ENCODE assay signal across 8 mouse cellular contexts in genomic region chr1:60745664-60746063, GRCm38 (mm10). TPM values are rescaled to one million over a fixed set of nuclear protein-coding genes. Genes with fewer than 3 reads are reported as not detected.
DNase-seq lines count a peak whose midpoint lies in the region; ATAC-seq and TF ChIP-seq lines count a peak whose summit lies in the region.

No protein-coding gene starts in this region.

- WGBS in forebrain, embryonic 14.5 days = 81% methylated on average over 7 of the region's 7 CpGs
- 64% methylated on average over 7 of the region's 7 CpGs for WGBS in forebrain, postnatal 0 days

- no peak overlapping the region for H3K27ac ChIP-seq in forebrain, embryonic 14.5 days (ENCODE audit: low read depth, low read length)
- no peak overlapping the region for H3K27ac ChIP-seq in forebrain, postnatal 0 days (ENCODE audit: low read depth, low read length)

- no peak overlapping the region for H3K9ac ChIP-seq in forebrain, embryonic 14.5 days (ENCODE audit: low read length)
- H3K9ac ChIP-seq in forebrain, postnatal 0 days = no peak overlapping the region

- no peak overlapping the region for H3K4me3 ChIP-seq in forebrain, embryonic 14.5 days (ENCODE audit: low read depth, low read length)
- H3K4me3 ChIP-seq in forebrain, postnatal 0 days (ENCODE audit: low read depth, low read length) = no peak overlapping the region

- no peak for ATAC-seq in forebrain, embryonic 14.5 days
- ATAC-seq in forebrain, postnatal 0 days = no peak

- H3K4me2 ChIP-seq in forebrain, embryonic 14.5 days (ENCODE audit: low read length) = no peak overlapping the region
- H3K4me2 ChIP-seq in forebrain, postnatal 0 days (ENCODE audit: low read depth) = no peak overlapping the region

- no peaks in the 10 kb centered on the region for H3K4me1 ChIP-seq in forebrain, embryonic 14.5 days (ENCODE audit: control insufficient read depth, insufficient read depth, low read length)
- H3K4me1 ChIP-seq in forebrain, postnatal 0 days (ENCODE audit: insufficient read depth) = no peaks in the 10 kb centered on the region

- peak; percentile 7 for DNase-seq in forebrain, embryonic 14.5 days (ENCODE audit: low spot score)
- no peak for DNase-seq in forebrain, postnatal 0 days
- peak; percentile 36 for DNase-seq in thymus, postnatal 0 days (ENCODE audit: low spot score)
- DNase-seq in thymus, postnatal 10 days (ENCODE audit: low spot score in 2 of 2) = no peak
- peak; percentile 35 to 60 for DNase-seq in kidney, postnatal 36 days
- no peak for DNase-seq in c-Kit-positive CD71-positive TER-119-positive erythroid progenitor cells, embryonic 14.5 days (ENCODE audit: low spot score)
- DNase-seq in natural killer cell, adult 2 months (ENCODE audit: low spot score in 2 of 2) = no peak
- no peak for DNase-seq in retina, postnatal 1 day

- no peaks in the 10 kb centered on the region for H3K9me3 ChIP-seq in forebrain, embryonic 14.5 days (replicated peaks; ENCODE audit: control insufficient read depth, low read length)
- no peaks in the 10 kb centered on the region for H3K9me3 ChIP-seq in forebrain, postnatal 0 days (ENCODE audit: low read length)

- no peak for TF ChIP-seq CTCF in forebrain, postnatal 0 days (IDR thresholded peaks at IDR 0.05; ENCODE audit: low read depth)

- no peaks in the 10 kb centered on the region for H3K36me3 ChIP-seq in forebrain, embryonic 14.5 days (ENCODE audit: control insufficient read depth, insufficient read depth, low read length)
- H3K36me3 ChIP-seq in forebrain, postnatal 0 days (ENCODE audit: insufficient read depth) = no peaks in the 10 kb centered on the region

- no peaks in the 10 kb centered on the region for H3K27me3 ChIP-seq in forebrain, embryonic 14.5 days (replicated peaks; ENCODE audit: control insufficient read depth, insufficient read depth, low read length)
- H3K27me3 ChIP-seq in forebrain, postnatal 0 days (ENCODE audit: insufficient read depth, low read length) = no peaks in the 10 kb centered on the region

RNA-seq across cellular contexts. Expression of gene Cd28, which starts 29.1 kb away (rescaled TPM):
- polyA plus RNA-seq in forebrain, embryonic 14.5 days (2014; fragmentation: Nextera tagmentation; extraction: Ambion mirVana) = 0.20 and 0.32 TPM in 2 replicates
- 0.05 TPM in 1 of 2 replicates, not detected in the other for total RNA-seq in forebrain, postnatal 0 days (2014; rRNA removed)
- polyA plus RNA-seq in forebrain, postnatal 0 days (2015; fragmentation: Nextera tagmentation; extraction: Ambion mirVana) = 0.03 and 0.08 TPM in 2 replicates
- 94.5 and 103 TPM in 2 replicates for polyA plus RNA-seq in thymus, postnatal 0 days (2015; fragmentation: Nextera tagmentation; extraction: Ambion mirVana)

Comparison
In these comparisons a context has a peak if more than half of its experiments do, and no peak if none do; other contexts are left out.
1. DNase-seq: peak in forebrain, embryonic 14.5 days (single experiment), thymus, postnatal 0 days (single experiment) and kidney, postnatal 36 days (2 of 2); none in forebrain, postnatal 0 days (single experiment), thymus, postnatal 10 days (0 of 2), c-Kit-positive CD71-positive TER-119-positive erythroid progenitor cells, embryonic 14.5 days (single experiment), natural killer cell, adult 2 months (0 of 2) and retina, postnatal 1 day (single experiment).
2. RNA of gene Cd28, which starts 29.1 kb away (polyA plus RNA-seq): 94.5 to 103 TPM in thymus, postnatal 0 days; 0.20 to 0.32 TPM in forebrain, embryonic 14.5 days and 0.03 to 0.08 TPM in forebrain, postnatal 0 days; every median in the first group is over 10 times any median in the second.